Mouse (Mus musculus): Measurements from ENCODE around the gene Trim8. TPM values are rescaled to one million over a fixed set of nuclear protein-coding genes. Genes with fewer than 3 reads are reported as not detected.

The Trim8 gene
- total RNA-seq, 2 experiments from 2014 or later: 105 to 109 TPM

DNA sequence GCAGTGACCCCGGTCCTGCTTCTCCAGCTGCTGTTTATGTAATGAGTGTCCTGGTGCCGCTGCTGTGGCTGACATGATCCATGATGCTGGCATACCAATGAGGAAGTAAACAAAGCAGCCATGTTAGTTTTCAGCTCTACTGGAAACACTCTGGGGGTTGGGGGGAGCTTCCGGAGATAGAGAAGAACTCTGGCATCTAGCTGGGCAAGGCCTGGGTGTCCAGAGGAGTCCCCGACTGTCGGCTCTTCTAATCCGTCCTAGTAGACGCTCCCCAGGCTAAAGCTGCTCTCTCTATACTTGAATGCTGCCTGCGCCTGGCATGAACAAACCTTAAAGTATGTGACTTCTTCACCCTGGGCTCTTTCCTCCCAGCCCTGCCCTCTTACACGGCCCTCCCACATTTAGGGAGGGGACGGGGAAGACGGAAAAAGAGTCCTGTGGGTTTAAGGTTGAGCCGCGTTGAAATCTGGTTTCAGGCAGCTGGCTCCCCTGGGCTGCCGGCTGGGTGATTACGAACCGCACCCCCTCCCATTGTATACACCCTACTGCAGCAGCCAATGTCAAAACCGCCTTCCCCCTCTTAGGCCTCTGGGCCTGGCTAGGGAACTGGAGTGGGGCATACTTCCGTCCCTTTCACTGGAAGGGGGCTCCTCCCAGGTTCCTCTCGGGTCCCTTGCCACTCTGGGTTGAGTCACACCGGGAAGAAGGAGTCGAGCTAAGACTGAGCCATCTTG, 2.0 kb downstream of the Trim8 start:
- DNase-seq (ENCODE audit: extremely low spot score in 1 of 2, low spot score in 1 of 2): no peak

DNA sequence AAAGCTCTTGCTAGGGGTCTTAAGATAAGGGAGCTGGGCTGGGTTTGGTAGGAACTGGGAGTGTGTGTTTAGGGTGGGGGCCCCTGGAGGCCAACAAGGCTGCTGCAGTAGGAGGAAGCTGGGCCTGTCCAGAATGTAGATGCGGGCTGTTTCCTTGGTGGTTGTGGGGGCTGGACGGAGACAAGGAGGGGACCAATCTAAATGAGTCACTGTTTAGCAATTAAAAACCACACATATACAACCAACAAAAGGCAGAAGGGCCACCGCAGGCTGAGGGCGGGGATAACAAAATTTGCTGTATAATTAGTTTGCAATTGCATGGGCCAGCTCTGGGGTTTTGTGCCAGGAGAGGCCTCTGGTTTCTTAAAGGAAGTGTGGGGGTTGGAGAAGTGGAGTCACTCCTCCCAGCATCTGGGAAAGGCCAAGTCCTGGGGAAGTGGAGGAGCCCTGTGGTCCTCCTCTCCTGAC, 2.6 kb downstream of the Trim8 start:
- no peak for DNase-seq (ENCODE audit: extremely low spot score in 1 of 2, low spot score in 1 of 2)

DNA sequence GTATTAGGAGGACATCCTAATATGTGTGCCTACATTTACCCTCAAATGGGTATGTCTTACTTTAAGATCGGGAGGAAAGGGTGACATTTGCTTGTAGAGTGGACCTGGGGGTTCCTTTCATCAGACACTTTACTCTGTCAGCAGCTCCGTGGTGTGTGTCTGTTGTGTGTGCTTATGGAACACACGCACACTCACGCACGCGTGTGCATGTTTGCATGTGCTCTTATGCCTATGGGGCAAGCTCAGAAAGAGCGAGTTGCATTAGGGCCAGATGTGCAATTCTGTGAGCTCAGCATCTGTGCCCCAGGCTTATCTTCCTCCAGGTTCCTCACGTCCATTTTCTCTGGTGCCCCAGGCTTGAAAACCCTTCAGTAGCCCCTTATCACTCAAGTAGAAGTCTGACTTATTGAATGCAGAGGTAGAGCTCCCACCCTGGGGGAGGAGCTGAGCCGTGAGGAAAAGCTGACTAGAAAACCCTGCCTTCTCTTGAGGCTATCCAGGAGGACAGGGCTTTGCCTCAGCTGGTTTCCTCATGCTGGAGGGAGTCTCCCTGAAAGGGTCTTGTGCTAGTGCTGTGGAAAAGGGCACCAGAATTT, 3.4 kb downstream of the Trim8 start:
- DNase-seq (ENCODE audit: extremely low spot score in 1 of 2, low spot score in 1 of 2): no peak

DNA sequence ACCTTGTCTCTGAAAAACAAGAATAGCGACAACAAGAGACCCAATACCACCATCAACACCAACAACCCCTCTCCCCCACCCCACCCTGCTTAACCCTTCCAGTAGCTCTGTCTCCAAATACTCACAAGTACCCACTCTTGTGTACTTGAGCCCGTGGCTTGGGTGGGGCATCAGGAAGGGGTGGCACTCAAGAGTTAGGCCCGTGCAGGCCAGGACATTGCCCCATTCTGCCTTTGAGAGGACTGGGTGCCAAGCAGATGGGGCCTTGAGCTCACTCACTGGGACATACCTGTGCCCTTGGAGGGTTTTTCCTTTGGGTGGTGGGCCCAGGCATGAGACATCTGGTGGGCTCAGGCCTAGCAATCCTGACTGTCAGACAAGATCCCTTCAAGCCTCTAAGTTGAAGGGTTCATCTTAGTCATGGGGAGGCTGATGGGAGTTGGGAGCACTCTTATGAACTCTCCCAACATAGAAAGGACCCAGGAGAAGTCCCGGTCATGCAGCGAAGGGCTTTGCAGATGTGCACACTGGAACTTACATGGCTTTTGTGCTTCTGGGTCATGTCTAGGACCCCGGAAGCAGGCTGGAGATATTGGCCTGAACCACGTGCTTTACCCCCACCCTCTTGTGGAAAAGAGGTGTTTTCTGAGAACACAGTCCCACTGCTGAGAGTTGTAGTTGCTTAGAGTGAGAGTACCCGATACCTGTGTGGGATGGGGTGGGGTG, 4.3 kb downstream of the Trim8 start:
- DNase-seq (ENCODE audit: extremely low spot score in 1 of 2, low spot score in 1 of 2): no peak

DNA sequence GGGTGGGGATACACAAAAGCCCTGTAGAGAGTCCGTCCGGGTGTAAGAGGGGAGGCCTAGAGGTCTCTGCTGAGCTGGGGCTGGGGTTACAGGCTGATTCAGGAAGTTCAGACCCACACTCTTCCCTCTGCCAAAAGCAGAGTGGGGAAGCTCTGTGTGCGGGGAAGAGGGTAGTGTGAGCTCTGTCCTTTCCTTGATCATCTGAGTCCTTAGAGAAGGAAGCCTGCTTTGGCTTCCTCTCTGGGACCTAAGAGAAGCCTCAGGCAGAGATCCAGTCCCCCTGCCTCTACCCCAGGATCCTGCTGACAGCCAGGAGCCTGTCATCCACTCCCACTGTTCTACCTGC, 4.8 kb downstream of the Trim8 start:
- no peak for DNase-seq (ENCODE audit: extremely low spot score in 1 of 2, low spot score in 1 of 2)

DNA sequence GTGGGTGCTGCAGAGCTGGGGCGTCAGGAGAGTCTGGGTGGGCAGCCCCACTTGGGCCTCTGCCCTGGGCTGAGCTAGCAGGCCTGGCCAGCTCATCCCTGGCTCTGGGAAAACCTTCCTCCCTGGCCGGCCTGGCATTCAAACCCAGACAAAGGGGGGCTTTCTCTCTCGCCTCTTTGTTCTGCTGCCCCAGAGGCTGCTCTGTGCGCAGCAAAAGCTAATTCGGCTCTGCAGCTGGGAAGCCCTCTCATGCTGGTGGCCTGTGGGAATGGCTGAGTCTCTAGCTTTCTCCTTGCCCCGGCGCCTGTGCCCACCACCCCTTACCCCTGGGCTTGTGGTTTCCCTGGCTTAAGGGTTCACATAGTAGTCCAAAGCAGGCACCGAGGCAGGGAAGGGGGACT, 5.7 kb downstream of the Trim8 start:
- no peak for DNase-seq (ENCODE audit: extremely low spot score in 1 of 2, low spot score in 1 of 2)

DNA sequence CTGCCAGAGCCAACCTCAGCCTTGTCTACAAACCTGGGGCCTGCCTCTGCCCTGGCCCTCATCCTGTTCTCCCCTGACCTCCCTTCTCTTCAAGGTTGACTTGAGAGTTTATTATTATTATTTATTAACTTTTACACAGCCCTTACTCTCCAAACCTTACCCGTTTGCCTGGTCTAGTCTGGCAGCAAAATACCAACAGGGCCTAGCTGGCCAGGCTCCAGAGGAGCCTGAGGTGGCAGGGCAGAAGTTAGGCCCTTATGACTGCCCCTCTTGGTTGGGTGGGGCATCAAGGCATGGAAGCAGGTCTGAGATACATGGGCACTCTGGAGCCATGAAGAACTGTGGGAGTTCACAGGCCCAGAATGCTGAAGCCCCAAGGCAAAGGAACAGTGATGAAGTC, 6.3 kb downstream of the Trim8 start:
- no peak for DNase-seq (ENCODE audit: extremely low spot score in 1 of 2, low spot score in 1 of 2)

DNA sequence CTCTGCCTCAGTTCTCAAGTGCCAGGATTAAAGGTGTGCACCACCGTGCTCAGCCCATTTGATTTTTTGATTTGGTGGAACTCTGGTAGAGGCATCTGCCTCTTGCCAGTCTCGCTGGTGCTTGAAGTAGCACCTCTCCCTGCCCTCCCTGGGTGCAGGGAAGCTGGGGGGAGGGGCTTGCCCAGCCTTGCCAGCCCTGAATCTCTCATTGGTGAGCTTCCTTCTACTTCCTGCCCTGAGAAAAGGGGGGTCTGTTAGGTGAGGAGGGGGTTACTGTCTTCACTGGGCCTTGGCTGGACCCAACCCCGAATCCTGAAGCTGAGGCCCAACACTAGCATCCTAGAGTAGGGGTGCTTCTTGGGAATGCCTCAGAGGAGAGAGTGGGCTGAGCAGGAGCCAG, 7.2 kb downstream of the Trim8 start:
- no peak for DNase-seq (ENCODE audit: extremely low spot score in 1 of 2, low spot score in 1 of 2)

DNA sequence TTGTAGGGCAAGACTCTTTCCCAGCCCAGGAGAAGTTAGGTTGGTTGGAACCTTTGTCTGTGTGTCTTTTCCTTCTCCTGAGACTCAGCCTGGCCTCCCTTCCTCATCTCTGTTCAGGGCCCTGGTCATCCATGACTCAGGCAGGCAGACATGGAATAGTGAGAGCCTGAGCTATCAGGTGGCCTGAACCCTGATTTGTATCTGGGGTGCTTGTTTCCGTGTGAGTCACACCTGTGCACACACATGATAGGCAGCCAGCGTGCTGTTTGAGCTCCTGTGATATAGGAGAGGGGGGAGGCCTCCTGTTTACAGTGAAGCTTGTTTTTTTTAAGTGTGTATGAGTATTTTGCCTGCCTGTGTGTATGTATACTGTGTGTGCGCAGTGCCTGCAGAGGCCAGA, 7.7 kb downstream of the Trim8 start:
- no peak for DNase-seq (ENCODE audit: extremely low spot score in 1 of 2, low spot score in 1 of 2)

- DNase-seq (ENCODE audit: extremely low spot score in 1 of 2, low spot score in 1 of 2): no peak
These were observed 8.2 kb downstream of the Trim8 start for GRCm38 (mm10) chr19:46509736-46510135.

DNA sequence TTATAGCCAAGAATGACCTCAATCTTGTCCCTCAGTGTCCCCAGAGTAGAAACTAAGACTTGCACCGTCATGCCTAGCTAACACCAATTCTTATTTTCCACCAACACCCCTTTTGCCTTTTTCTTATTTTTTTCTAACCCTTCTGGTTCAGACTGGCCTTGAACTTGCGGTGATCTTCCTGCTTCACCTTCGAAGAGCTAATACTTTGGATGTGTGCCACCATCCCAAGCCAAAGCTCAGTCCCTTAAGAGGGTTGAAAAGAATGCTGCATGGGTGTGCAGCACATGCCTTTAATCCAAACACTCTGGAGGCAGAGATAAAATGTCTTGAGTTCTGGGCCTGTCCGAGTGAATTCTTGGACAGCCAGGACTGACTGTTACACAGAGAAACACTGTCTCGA, 8.9 kb downstream of the Trim8 start:
- DNase-seq (ENCODE audit: extremely low spot score in 1 of 2, low spot score in 1 of 2): no peak

- no peak for DNase-seq (ENCODE audit: extremely low spot score in 1 of 2, low spot score in 1 of 2)
These were observed 9.3 kb downstream of the Trim8 start for GRCm38 (mm10) chr19:46510824-46511223.

DNA sequence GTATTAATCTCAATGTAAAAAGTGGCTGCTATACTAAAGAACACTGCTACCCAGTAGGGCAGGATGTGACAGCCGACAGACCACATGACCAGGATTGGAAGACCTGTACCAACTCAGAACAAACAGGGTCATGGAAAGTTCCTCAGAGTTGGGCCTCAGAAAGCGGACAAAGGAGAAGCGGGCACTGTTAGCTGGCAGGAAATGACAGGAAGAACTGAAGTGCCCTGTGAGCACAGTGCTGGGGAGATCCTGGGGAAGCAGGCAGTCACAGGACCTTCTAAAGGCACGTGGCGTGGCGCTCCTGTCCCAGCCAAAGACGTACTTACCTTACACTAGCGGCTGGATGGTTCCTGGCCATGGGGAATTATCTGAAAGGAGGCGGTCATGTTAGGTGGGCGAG, 9.8 kb downstream of the Trim8 start:
- DNase-seq (ENCODE audit: extremely low spot score in 1 of 2, low spot score in 1 of 2): no peak

DNA sequence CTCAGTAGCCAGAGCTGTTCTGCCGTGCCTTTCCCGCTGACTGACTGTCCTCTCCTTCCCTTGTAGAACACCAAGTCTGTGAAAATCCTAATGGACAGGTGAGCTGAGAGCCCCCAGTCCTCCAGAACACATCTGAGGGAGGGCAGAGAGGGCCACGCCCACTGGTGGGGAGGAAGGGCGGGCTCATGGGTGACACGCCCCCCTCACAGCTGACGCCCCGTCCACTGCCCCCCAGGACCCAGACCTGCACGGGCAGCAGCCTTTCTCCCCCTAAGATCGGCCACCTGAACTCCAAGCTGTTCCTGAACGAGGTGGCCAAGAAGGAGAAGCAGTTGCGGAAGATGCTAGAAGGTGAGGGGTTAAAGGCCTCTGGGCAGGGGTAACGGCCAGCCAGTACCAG, 12.9 kb downstream of the Trim8 start:
- DNase-seq (ENCODE audit: extremely low spot score in 1 of 2, low spot score in 1 of 2): no peak

DNA sequence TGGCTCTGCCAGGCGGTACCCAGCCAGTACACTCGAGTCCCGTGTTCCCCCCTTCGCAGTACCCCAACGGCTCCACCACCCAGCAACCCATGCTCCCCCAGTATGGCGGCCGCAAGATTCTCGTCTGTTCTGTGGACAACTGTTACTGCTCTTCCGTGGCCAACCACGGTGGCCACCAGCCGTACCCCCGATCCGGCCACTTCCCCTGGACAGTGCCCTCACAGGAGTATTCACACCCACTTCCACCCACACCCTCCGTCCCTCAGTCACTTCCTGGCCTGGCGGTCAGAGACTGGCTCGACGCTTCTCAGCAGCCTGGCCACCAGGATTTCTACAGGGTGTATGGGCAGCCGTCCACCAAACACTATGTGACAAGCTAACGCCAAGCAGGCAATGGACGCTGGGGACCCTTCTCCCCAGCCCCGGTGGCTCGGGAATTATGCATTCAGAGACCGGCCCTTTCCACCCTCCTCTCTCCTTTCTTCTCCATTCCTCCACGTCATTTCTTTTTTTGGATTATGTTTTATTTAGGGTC, 13.9 kb downstream of the Trim8 start:
- DNase-seq (ENCODE audit: extremely low spot score in 1 of 2, low spot score in 1 of 2): no peak

DNA sequence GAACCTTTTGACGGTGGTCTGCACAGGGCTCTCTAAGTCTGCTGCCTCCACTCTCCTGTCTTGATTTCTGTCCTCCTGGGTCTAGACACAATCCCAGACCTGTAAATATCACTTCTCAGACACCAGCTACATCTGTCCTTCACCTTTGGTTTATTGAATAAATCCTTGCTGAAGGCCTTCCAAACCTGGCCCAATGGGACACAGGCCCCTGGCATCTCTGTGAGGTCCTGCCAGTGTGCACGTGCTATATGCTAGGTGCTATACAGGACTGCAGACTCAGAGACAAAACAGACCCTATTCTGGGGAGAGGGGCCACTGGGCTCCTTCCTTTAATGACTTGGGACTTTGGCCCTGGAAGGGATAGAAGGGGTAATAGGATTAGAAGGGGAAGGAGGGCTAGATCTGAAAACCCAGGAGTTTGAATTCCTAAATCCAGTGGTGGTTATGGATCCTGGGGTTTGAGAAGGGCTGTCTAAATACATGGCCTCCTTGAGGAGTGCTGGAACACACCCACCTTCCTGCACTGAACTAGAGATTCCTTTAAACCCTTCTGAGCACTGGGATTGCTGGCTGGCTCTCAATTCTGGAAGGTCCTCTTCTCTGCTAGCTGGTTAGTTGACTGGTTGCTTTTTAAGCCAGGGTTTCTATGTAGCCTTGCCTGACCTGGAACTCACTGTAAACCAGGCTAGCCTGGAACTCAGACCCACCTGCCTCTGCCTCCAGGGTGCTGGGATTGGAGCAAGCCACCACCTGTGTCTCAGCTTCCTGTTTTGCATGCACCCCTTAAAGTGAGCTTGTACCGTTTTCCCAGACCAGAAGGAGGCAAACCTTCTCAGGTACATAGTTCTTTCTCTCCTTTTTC, 15.4 kb downstream of the Trim8 start:
- no peak for DNase-seq (ENCODE audit: extremely low spot score in 1 of 2, low spot score in 1 of 2)

DNA sequence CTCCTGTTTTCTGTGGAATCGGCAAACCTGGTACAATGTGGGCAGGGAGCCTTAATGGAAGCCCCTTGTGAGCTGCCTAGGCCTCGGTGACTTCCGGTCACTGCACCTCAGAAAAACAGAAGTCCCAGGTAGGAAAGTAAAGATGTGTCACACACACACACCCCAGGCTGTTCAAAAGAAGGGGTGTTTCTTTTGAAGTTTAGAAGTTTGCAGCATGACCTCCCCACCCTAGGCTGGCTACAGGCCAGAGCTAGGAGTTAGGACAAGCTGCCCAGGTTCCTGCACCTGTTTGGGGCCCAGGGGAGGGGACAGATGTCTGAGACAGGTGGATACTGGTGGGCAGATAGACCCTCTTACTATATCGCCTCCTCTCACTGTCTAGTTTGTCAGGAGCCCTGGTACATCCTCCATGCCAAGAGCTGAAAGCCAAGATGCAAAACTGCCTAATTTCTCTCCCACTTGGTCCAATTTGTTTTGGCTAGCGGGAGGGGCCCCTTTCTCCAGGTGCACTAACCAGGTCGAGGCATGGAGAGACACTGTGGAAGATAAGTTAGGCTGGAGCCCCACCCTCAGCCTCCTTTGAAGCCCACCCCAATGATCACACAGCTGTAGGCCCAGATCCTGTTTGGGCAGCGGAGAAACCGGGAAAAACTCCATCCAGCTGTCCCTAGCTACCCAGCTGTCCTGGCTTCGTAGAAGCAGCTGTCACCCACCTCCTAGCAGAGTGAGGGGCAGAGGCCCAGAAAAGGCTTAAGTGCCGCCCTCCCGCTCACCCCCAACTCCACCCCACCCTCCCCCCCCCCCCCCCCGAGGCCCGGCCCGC, 16.2 kb downstream of the Trim8 start:
- no peak for DNase-seq (ENCODE audit: extremely low spot score in 1 of 2, low spot score in 1 of 2)

DNA sequence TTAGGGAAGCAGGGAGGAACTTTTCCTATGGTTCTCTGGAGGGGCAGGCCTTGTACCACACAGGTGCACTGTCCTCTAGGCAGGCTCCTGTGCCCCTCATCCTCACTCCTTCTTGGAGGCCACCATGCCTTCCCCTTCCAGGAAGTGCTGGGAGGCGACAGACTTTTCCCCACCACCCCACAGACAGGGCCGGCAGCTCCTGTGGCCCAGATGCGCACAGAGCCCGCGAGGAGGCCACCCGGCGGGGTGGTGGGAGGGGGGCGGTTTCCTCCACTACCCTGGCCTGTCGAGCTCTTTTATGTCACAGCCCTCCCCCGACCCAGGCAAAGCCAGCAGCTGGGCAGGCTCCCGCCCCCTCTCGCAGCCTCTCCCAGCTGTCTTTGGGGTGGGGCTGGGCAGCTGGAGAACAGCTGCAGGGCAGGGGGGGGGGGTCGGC, 16.9 kb downstream of the Trim8 start:
- DNase-seq (ENCODE audit: extremely low spot score in 1 of 2, low spot score in 1 of 2): no peak

DNA sequence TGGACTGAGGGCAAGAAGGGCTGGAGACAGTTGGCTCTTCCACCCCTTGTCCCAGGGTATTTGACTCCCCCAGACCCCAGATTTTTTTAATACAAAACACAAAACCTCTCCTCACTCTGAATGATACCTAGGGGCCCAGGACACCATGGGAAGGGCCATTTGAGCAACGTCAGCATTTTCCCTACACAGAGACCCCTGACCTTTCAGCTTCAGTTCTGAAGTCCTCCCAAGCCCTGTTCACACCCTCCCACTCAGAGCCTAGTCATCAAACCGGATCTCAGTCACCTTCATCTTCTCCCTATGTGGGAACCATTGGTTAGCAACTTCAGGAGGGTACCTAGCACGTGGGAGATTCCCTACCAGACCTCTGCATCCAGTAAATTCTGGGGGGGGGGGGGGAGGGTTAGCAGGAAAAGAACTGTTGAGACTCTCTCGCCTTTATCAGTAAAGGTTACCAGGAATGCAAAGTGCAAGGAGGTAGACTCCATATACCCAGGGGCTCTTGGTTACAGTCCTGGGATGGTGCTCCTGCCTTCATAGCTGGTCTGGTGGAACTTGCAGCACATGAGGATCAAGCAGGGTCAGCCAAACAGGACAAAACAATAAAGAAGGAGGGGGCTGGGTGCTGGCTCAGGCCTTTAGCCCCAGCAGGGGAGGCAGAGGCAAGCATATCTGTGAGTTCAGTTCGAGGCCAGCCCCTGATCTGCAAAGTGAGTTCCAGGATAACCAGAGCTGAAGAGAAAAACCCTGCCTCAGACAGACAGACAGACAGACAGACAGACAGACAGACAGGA, 17.5 kb downstream of the Trim8 start:
- no peak for DNase-seq (ENCODE audit: extremely low spot score in 1 of 2, low spot score in 1 of 2)

Measured in layer of hippocampus, postnatal 25 days (tissue).